In genomic region chr7:3368311-3368710, GRCm38 (mm10) we compare ENCODE assay signal across 13 mouse cellular contexts. TPM values are rescaled to one million over a fixed set of nuclear protein-coding genes. Genes with fewer than 3 reads are reported as not detected.
A peak's percentile ranks its signal among the peaks of the same experiment; 100 is the strongest.
DNase-seq lines count a peak whose midpoint lies in the region; ATAC-seq and TF ChIP-seq lines count a peak whose summit lies in the region.
"Had no signal": no experiment of that assay in that cellular context is flagged by ENCODE, and none has a peak within 500 bp of the region (broad histone marks: within the 10 kb centered on the region; RNA-seq: fewer than 3 reads in every experiment).

No protein-coding gene starts in this region.

- TF ChIP-seq EP300 in ES-Bruce4 (IDR thresholded peaks at IDR 0.05; ENCODE audit: insufficient read depth, low read depth, low read length): no peak
- no peak for TF ChIP-seq EP300 in liver, postnatal 0 days (IDR thresholded peaks at IDR 0.05; ENCODE audit: low read depth)

- TF ChIP-seq POLR2A in ES-Bruce4 (IDR thresholded peaks at IDR 0.05; ENCODE audit: insufficient read depth, low read length): no peak
- 0 out of 2 replicates have a peak, but pooled peaks have one; percentile 14 for TF ChIP-seq POLR2A in cortical plate, adult 2 months (IDR thresholded peaks at IDR 0.05; ENCODE audit: extremely low read depth, insufficient read depth, low read length)

- H3K4me3 ChIP-seq in heart, embryonic 15.5 days: no peak overlapping the region
- peak overlapping the region; percentile 61 for H3K4me3 ChIP-seq in ES-Bruce4 (ENCODE audit: low read depth, low read length)
- no peak overlapping the region for H3K4me3 ChIP-seq in cortical plate, adult 2 months (ENCODE audit: insufficient read depth, low read length)
- H3K4me3 ChIP-seq in hindbrain, embryonic 13.5 days: no peak overlapping the region
- H3K4me3 ChIP-seq in liver, postnatal 0 days (ENCODE audit: low read depth, low read length): no peak overlapping the region

- peaks cover 17% of the 10 kb centered on the region for H3K4me1 ChIP-seq in heart, embryonic 15.5 days (replicated peaks)
- H3K4me1 ChIP-seq in ES-Bruce4 (ENCODE audit: control insufficient read depth, insufficient read depth, low read length): peaks cover 8% of the 10 kb centered on the region
- peaks cover 3% of the 10 kb centered on the region; the same call in 1 of the 2 replicates for H3K4me1 ChIP-seq in cortical plate, adult 2 months (ENCODE audit: control insufficient read depth, insufficient read depth, low read length)
- peaks cover 14% of the 10 kb centered on the region for H3K4me1 ChIP-seq in hindbrain, embryonic 13.5 days (replicated peaks)
- H3K4me1 ChIP-seq in liver, postnatal 0 days (ENCODE audit: insufficient read depth): no peaks in the 10 kb centered on the region

- no peak overlapping the region for H3K27ac ChIP-seq in heart, embryonic 15.5 days
- H3K27ac ChIP-seq in ES-Bruce4 (ENCODE audit: insufficient read depth, low read length): peak overlapping the region; percentile 90
- no peak overlapping the region for H3K27ac ChIP-seq in cortical plate, adult 2 months (ENCODE audit: insufficient read depth, low read length)
- no peak overlapping the region for H3K27ac ChIP-seq in hindbrain, embryonic 13.5 days
- H3K27ac ChIP-seq in liver, postnatal 0 days (ENCODE audit: low read depth): no peak overlapping the region

- H3K36me3 ChIP-seq in heart, embryonic 15.5 days: no peaks in the 10 kb centered on the region
- no peaks in the 10 kb centered on the region for H3K36me3 ChIP-seq in ES-Bruce4 (ENCODE audit: control insufficient read depth, insufficient read depth, low read length, poor library complexity, severe bottlenecking)
- peaks cover 29% of the 10 kb centered on the region for H3K36me3 ChIP-seq in hindbrain, embryonic 13.5 days
- H3K36me3 ChIP-seq in liver, postnatal 0 days (replicated peaks; ENCODE audit: insufficient read depth, low read length): no peaks in the 10 kb centered on the region

- no peak for ATAC-seq in heart, embryonic 15.5 days (replicated peaks; ENCODE audit: insufficient number of reproducible peaks, insufficient read depth, low FRiP score, low read depth)
- peak; percentile 40; the same call in 1 of the 2 replicates for ATAC-seq in hindbrain, embryonic 13.5 days (ENCODE audit: low FRiP score)
- ATAC-seq in liver, postnatal 0 days: no peak
- ATAC-seq: activated CD4-positive, CD25-positive, alpha-beta regulatory T cell, adult 4 months; CD4-positive, CD25-positive, alpha-beta regulatory T cell, adult 4 months; intestine, postnatal 0 days had no signal

- peak overlapping the region; percentile 72; the same call in 1 of the 2 replicates for H3K4me2 ChIP-seq in heart, embryonic 15.5 days
- H3K4me2 ChIP-seq in hindbrain, embryonic 13.5 days: no peak overlapping the region
- H3K4me2 ChIP-seq in liver, postnatal 0 days (ENCODE audit: low read depth, low read length): no peak overlapping the region

- no peak overlapping the region for H3K9ac ChIP-seq in heart, embryonic 15.5 days
- H3K9ac ChIP-seq in ES-Bruce4 (ENCODE audit: low read depth, poor library complexity, severe bottlenecking): peak overlapping the region; percentile 81
- H3K9ac ChIP-seq in hindbrain, embryonic 13.5 days: no peak overlapping the region
- H3K9ac ChIP-seq in liver, postnatal 0 days (replicated peaks): no peak overlapping the region

- H3K9me3 ChIP-seq in heart, embryonic 15.5 days (replicated peaks): no peaks in the 10 kb centered on the region
- no peaks in the 10 kb centered on the region for H3K9me3 ChIP-seq in ES-Bruce4 (replicated peaks; ENCODE audit: control insufficient read depth, insufficient read depth, low read length, poor library complexity, severe bottlenecking)
- no peaks in the 10 kb centered on the region for H3K9me3 ChIP-seq in hindbrain, embryonic 13.5 days
- no peaks in the 10 kb centered on the region for H3K9me3 ChIP-seq in liver, postnatal 0 days (ENCODE audit: low read length)

- peaks cover 33% of the 10 kb centered on the region for H3K27me3 ChIP-seq in heart, embryonic 15.5 days
- H3K27me3 ChIP-seq in ES-Bruce4 (ENCODE audit: control insufficient read depth, insufficient read depth, low read length, poor library complexity, severe bottlenecking): no peaks in the 10 kb centered on the region
- H3K27me3 ChIP-seq in hindbrain, embryonic 13.5 days: peaks cover 25% of the 10 kb centered on the region
- peaks cover 31% of the 10 kb centered on the region for H3K27me3 ChIP-seq in liver, postnatal 0 days (ENCODE audit: insufficient read depth, low read length)

- no peak for TF ChIP-seq CTCF in ES-Bruce4 (IDR thresholded peaks at IDR 0.05; ENCODE audit: low read depth, low read length)
- no peak for TF ChIP-seq CTCF in cortical plate, adult 2 months (IDR thresholded peaks at IDR 0.05; ENCODE audit: extremely low read depth, insufficient read depth, low read length)
- no peak for TF ChIP-seq CTCF in liver, postnatal 0 days (IDR thresholded peaks at IDR 0.05; ENCODE audit: low read depth)

- WGBS in heart, embryonic 15.5 days: 24% methylated on average over 12 of the region's 12 CpGs
- WGBS in hindbrain, embryonic 13.5 days: 32% methylated on average over 12 of the region's 12 CpGs
- WGBS in liver, postnatal 0 days (ENCODE audit: insufficient replicate concordance): 23% methylated on average over 12 of the region's 12 CpGs

- no peak for DNase-seq in heart, adult 11 months
- DNase-seq in liver, postnatal 0 days: no peak
- no peak for DNase-seq in frontal cortex, adult 2 months (ENCODE audit: extremely low spot score in 1 of 2, low spot score in 1 of 2)
- DNase-seq in thymus, adult 18-20 months: no peak
- DNase-seq: cerebellum, postnatal 10 days; thymus, postnatal 36 days had no signal

RNA-seq across cellular contexts. Expression of gene Cacng8, which starts 22.2 kb away (rescaled TPM):
- polyA plus RNA-seq in heart, embryonic 15.5 days (2015; fragmentation: Nextera tagmentation; extraction: Ambion mirVana): 0.61 and 0.83 TPM in 2 replicates
- polyA plus RNA-seq in ES-Bruce4 (2011; ENCODE audit: insufficient read depth, insufficient read length, low read depth, missing spikeins): 5.2 and 7.6 TPM in 2 replicates
- 50.3 and 63.3 TPM in 2 replicates for polyA plus RNA-seq in cortical plate, adult 2 months (2012; rRNA removed)
- polyA plus RNA-seq in hindbrain, embryonic 13.5 days (2015; fragmentation: Nextera tagmentation; extraction: Ambion mirVana): 12.4 and 12.9 TPM in 2 replicates
- not detected in 2 replicates for polyA plus RNA-seq in liver, postnatal 0 days (2015; fragmentation: Nextera tagmentation; extraction: Ambion mirVana)
- polyA plus RNA-seq in frontal cortex, adult 2 months (2012; rRNA removed): 56.2 and 71.7 TPM in 2 replicates
- polyA plus RNA-seq: activated CD4-positive, CD25-positive, alpha-beta regulatory T cell, adult 4 months; CD4-positive, CD25-positive, alpha-beta regulatory T cell, adult 4 months had no signal

RNA-seq across cellular contexts. Expression of gene Cacng7, which starts 35.6 kb away (rescaled TPM):
- 0.10 and 0.44 TPM in 2 replicates for polyA plus RNA-seq in heart, embryonic 15.5 days (2015; fragmentation: Nextera tagmentation; extraction: Ambion mirVana)
- 57.6 and 60.5 TPM in 2 replicates for polyA plus RNA-seq in ES-Bruce4 (2011; ENCODE audit: insufficient read depth, insufficient read length, low read depth, missing spikeins)
- 207 and 214 TPM in 2 replicates for polyA plus RNA-seq in cortical plate, adult 2 months (2012; rRNA removed)
- polyA plus RNA-seq in hindbrain, embryonic 13.5 days (2015; fragmentation: Nextera tagmentation; extraction: Ambion mirVana): 4.3 and 4.7 TPM in 2 replicates
- polyA plus RNA-seq in liver, postnatal 0 days (2015; fragmentation: Nextera tagmentation; extraction: Ambion mirVana): 0.12 and 0.13 TPM in 2 replicates
- 253 and 329 TPM in 2 replicates for polyA plus RNA-seq in frontal cortex, adult 2 months (2012; rRNA removed)
- polyA plus RNA-seq: activated CD4-positive, CD25-positive, alpha-beta regulatory T cell, adult 4 months; CD4-positive, CD25-positive, alpha-beta regulatory T cell, adult 4 months had no signal

RNA-seq across cellular contexts. Expression of gene Cacng6, which starts 55.7 kb away (rescaled TPM):
- 17.8 and 20.7 TPM in 2 replicates for polyA plus RNA-seq in heart, embryonic 15.5 days (2015; fragmentation: Nextera tagmentation; extraction: Ambion mirVana)
- 16.6 and 17.6 TPM in 2 replicates for polyA plus RNA-seq in ES-Bruce4 (2011; ENCODE audit: insufficient read depth, insufficient read length, low read depth, missing spikeins)
- polyA plus RNA-seq in cortical plate, adult 2 months (2012; rRNA removed): 0.81 and 1.4 TPM in 2 replicates
- polyA plus RNA-seq in hindbrain, embryonic 13.5 days (2015; fragmentation: Nextera tagmentation; extraction: Ambion mirVana): 0.13 and 0.16 TPM in 2 replicates
- 0.30 TPM in 1 of 2 replicates, not detected in the other for polyA plus RNA-seq in liver, postnatal 0 days (2015; fragmentation: Nextera tagmentation; extraction: Ambion mirVana)
- polyA plus RNA-seq in frontal cortex, adult 2 months (2012; rRNA removed): 3.9 and 4.3 TPM in 2 replicates
- polyA plus RNA-seq: activated CD4-positive, CD25-positive, alpha-beta regulatory T cell, adult 4 months; CD4-positive, CD25-positive, alpha-beta regulatory T cell, adult 4 months had no signal

Comparison
In these comparisons a context has a peak if more than half of its experiments do, and no peak if none do; other contexts are left out.
1. RNA of gene Cacng7, which starts 35.6 kb away (polyA plus RNA-seq): 253 to 329 TPM in frontal cortex, adult 2 months, 207 to 214 TPM in cortical plate, adult 2 months and 57.6 to 60.5 TPM in ES-Bruce4; 4.3 to 4.7 TPM in hindbrain, embryonic 13.5 days, 0.12 to 0.13 TPM in liver, postnatal 0 days and 0.10 to 0.44 TPM in heart, embryonic 15.5 days; every median in the first group is over 10 times any median in the second.